Mouse (Mus musculus) layer of hippocampus, adult 8-10 months (tissue): ENCODE measurements at regions not wholly inside any gene's neighbourhood (a gene's known extent, or its start where the extent isn't known, plus 50 kb on each side); places are given as distances from the start of the nearest gene placed in this dataset.
A peak's percentile ranks its signal among the peaks of the same experiment; 100 is the strongest.

Experiments used
- DNase-seq, 2 experiments: peaks; one replicate each; pipeline ENCODE4 v3.0.0; 2022; ENCODE audit warnings: low spot score in 2 of 2

GRCm38 (mm10) chrX:118599316-118599715 lies 118.8 kb upstream of the Tgif2lx1 start:
- peak in 1 of 2 experiments; percentile 2 for DNase-seq

GRCm38 (mm10) chrX:118596346-118596622 lies 115.7 kb upstream of the Tgif2lx1 start:
- DNase-seq, result no peak

- no peak for DNase-seq
Measured at GRCm38 (mm10) chrX:118595504-118596345, 115.2 kb upstream of the Tgif2lx1 start.
